Mouse (Mus musculus) cerebral cortex, adult 2 months (tissue): ENCODE measurements around the gene Optc.

Experiments used
- WGBS: fragments of 180-500 bp; shearing (Covaris S2); methylation state at CpG from one replicate; pipeline ENCODE4 v1.1.7; 2018; 5-methylcytosine and 5-hydroxymethylcytosine counted together

Optc gene

GRCm38 (mm10) chr1:133918088-133918470 is 10.3 kb upstream of the Optc start:
- 70% methylated on average over 6 of the region's 6 CpGs for WGBS

GRCm38 (mm10) chr1:133917456-133918087 is 9.8 kb upstream of the Optc start:
- WGBS, result 72% methylated on average over 11 of the region's 11 CpGs

- WGBS, result 25% methylated on average over 8 of the region's 8 CpGs
Observed at GRCm38 (mm10) chr1:133915723-133916355, 8.0 kb upstream of the Optc start.

GRCm38 (mm10) chr1:133915115-133915514 is 7.3 kb upstream of the Optc start:
- 92% methylated on average over 13 of the region's 13 CpGs for WGBS

GRCm38 (mm10) chr1:133913018-133913417 is 5.2 kb upstream of the Optc start:
- 68% methylated on average over 6 of the region's 6 CpGs for WGBS

- 31% methylated on average over 4 of the region's 4 CpGs for WGBS
Observed at GRCm38 (mm10) chr1:133911456-133911855, 3.7 kb upstream of the Optc start.

- WGBS, result 66% methylated on average over 4 of the region's 4 CpGs
Observed at GRCm38 (mm10) chr1:133911008-133911407, 3.2 kb upstream of the Optc start.

- 61% methylated on average over 7 of the region's 7 CpGs for WGBS
Observed at GRCm38 (mm10) chr1:133910108-133910507, 2.3 kb upstream of the Optc start.

- 11% methylated on average over 27 of the region's 27 CpGs for whole genome bisulfite sequencing
Observed at GRCm38 (mm10) chr1:133908659-133909575, 1.1 kb upstream of the Optc start.

GRCm38 (mm10) chr1:133906420-133906819 is 1.4 kb downstream of the Optc start:
- WGBS, result 42% methylated on average over 12 of the region's 12 CpGs

GRCm38 (mm10) chr1:133900825-133901224 is 7.0 kb downstream of the Optc start:
- 75% methylated on average over 9 of the region's 9 CpGs for WGBS

- WGBS, result 80% methylated on average over 9 of the region's 9 CpGs
Observed at GRCm38 (mm10) chr1:133899043-133899542, 8.7 kb downstream of the Optc start.

- WGBS, result 46% methylated on average over 6 of the region's 6 CpGs
Observed at GRCm38 (mm10) chr1:133897293-133897692, 10.5 kb downstream of the Optc start.

- WGBS, result 47% methylated on average over 5 of the region's 5 CpGs
Observed at GRCm38 (mm10) chr1:133891489-133891888, 16.3 kb downstream of the Optc start.

- WGBS, result 30% methylated on average over 20 of the region's 20 CpGs
Observed at GRCm38 (mm10) chr1:133889949-133890598, 17.7 kb downstream of the Optc start.

- WGBS, result 86% methylated on average over 5 of the region's 5 CpGs
Observed at GRCm38 (mm10) chr1:133887538-133888250, 20.1 kb downstream of the Optc start.

GRCm38 (mm10) chr1:133887044-133887443 is 20.8 kb downstream of the Optc start:
- WGBS, result 16% methylated on average over 8 of the region's 8 CpGs

GRCm38 (mm10) chr1:133886431-133886830 is 21.4 kb downstream of the Optc start:
- WGBS, result 31% methylated on average over 6 of the region's 6 CpGs

GRCm38 (mm10) chr1:133885811-133886210 is 22.0 kb downstream of the Optc start:
- WGBS, result 95% methylated on average over 7 of the region's 7 CpGs

GRCm38 (mm10) chr1:133884746-133885145 is 23.1 kb downstream of the Optc start:
- WGBS, result 93% methylated on average over 9 of the region's 9 CpGs

- 65% methylated on average over 6 of the region's 6 CpGs for WGBS
Observed at GRCm38 (mm10) chr1:133884090-133884489, 23.7 kb downstream of the Optc start.
